Mouse (Mus musculus) layer of hippocampus, adult 2 months (tissue): ENCODE results near the gene Grb2. TPM values are rescaled to one million over a fixed set of nuclear protein-coding genes. Genes with fewer than 3 reads are reported as not detected.

Experiments
- DNase-seq, 2 experiments: peaks; one replicate each; pipeline ENCODE4 v3.0.0; 2022; ENCODE audit warnings: low spot score in 2 of 2
- H3K27ac ChIP-seq: fragments of 200-600 bp; 2 replicates; pipeline ENCODE4 v1.8.1; 2022
- H3K4me3 ChIP-seq: fragments of 200-600 bp; 2 replicates; pipeline ENCODE4 v1.8.1; 2022; ENCODE audit warnings: mild to moderate bottlenecking
- CTCF ChIP-seq: fragments of 200-600 bp; conservative IDR thresholded peaks from 2 replicates; pipeline ENCODE4 v1.8.1; 2022; ENCODE audit warnings: antibody characterized with exemption, mild to moderate bottlenecking, moderate library complexity
- total RNA-seq, 2 experiments: library from RNA; stranded (reverse); gene quantifications; 2 replicates each; pipeline ENCODE4 v1.2.3; 2021

Grb2 gene
- total RNA-seq, 2 experiments from 2014 or later: 182 to 198 TPM

DNA sequence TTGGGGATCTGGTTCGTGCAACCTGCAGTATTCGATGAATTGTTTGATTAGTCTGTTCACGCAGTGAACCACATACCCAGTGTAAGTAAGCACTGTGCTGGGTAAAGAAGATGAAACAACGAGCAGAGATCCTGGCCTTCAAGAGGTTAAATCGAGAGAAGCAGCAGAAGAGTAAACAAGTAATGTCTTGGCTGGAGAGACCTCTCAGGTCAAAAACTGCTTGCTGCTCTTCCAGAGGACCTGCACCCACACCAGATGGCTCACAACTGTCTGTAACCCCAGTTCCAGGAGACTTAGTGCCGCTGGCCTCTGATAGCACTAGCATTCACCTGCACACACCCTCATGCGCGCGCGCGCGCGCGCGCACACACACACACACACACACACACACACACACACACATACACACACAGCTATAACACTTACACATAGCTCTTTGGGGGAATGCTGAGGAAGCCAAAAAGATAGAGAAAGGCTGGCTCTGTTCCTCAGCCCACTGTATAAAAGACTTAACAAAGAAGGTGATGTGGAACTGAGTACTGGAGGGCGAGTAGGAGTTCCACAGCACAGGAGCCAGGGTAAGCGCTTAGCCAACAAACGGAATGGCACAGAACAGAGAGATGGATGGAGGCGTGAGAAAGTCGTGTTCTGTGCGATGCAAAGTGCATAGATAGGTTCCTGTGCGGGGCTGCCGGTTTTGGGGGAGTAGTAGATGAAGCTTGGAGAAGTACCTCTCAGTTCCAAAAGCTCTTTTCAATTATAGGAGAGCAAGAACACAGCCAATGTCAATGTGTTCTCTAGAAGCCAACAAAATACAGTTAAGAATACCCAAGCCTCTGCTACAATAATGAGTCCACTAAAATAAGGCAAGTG, 795 bp upstream of the Grb2 start:
- peak overlapping the region; percentile 93 for H3K4me3 ChIP-seq
- TF ChIP-seq CTCF: no peak
- H3K27ac ChIP-seq: peak overlapping the region; percentile 93
- DNase-seq: no peak

GRCm38 (mm10) chr11:115707313-115708208, 836 bp downstream of the Grb2 start:
- no peak for DNase-seq
- no peak for TF ChIP-seq CTCF
- peak overlapping the region; percentile 93 for H3K4me3 ChIP-seq
- peak overlapping the region; percentile 92 for H3K27ac ChIP-seq

- no peak for TF ChIP-seq CTCF
- Histone ChIP-seq H3K27ac (peak overlapping the region; percentile 92; the same call in 1 of the 2 replicates), H3K4me3 (peak overlapping the region; percentile 93; the same call in 1 of the 2 replicates)
- DNase-seq: no peak
These were observed 1.8 kb downstream of the Grb2 start for GRCm38 (mm10) chr11:115706584-115706983.

DNA sequence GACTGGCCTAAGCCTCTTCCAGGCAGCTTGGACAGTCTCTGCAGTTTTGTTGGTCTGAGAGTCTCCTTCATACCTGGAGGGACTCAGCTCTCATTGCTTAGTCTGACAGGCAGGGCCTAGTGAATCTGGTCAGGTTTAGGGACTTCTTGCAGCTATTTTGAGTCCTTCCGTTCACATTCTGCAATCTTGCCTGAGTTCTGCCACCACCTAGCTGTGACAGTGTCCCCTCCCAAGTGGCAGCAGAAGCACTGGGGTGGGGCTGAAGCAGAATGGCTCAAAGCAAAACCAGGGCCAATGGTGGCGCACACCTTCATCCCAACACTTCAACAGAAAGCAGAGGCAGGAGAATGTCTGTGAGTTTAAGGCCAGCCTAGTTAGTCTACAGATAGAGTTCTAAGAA, 2.8 kb downstream of the Grb2 start:
- H3K4me3 ChIP-seq: no peak overlapping the region
- DNase-seq: no peak
- H3K27ac ChIP-seq: no peak overlapping the region
- TF ChIP-seq CTCF: no peak

DNA sequence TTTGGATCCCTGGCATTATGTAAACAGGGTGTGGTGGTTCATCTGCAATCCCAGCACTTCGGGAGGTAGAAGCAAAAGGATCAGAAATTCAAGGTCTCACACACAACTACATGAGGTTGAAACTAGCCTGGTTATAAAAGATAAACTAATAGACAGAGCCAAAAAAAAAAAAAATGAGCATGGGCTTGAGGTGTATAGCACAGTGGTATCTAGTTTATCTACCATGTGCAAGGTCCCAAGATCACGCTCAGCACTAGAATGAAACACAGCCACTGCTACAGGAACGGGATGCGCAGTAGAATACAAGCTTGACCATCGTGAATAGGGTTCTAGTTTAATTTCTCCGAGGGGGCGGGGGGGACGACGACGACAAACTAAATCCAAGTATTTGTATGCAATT, 3.7 kb downstream of the Grb2 start:
- H3K4me3 ChIP-seq: no peak overlapping the region
- TF ChIP-seq CTCF: no peak
- no peak overlapping the region for H3K27ac ChIP-seq
- no peak for DNase-seq

GRCm38 (mm10) chr11:115703466-115703865, 4.9 kb downstream of the Grb2 start:
- H3K27ac ChIP-seq: no peak overlapping the region

DNA sequence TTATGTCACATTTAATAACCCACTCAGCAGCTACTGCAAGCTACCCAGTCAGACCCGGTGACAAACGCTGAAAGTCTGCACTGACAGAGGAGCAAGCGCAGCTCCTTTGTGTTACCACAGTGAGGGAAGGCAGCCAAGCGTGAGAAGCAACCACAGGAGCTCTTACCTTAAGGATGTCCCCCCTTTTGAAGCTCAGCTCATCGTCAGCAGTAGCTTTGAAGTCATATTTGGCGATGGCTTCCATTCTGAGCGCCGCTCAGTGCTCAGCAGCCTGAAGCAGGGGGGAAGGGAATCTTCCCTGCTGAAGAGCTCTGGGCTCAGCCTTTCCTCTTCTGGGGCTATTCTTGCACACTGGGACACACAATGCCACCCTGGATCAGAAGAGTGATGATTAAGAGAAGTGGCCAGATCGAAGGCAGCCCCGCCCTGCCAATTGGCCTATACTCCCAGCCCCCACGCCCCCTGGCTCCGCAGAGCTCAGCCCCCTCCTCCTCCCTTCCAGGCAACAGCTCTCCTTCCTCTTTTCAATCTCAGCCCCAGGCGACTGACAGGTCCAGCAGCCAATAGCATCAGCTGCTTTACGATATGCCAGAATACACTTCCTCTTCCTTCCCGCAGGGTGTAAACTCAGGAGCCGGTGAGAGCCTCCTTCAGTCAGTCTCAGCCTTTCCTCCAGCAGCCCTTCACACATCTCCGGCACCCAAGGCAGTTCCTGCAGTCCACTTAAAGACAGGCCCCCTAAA, 9.2 kb downstream of the Grb2 start:
- Histone ChIP-seq H3K27ac (peak overlapping the region; percentile 91), H3K4me3 (peak overlapping the region; percentile 74)
- peak; percentile 73 for TF ChIP-seq CTCF
- peak; percentile 87 to 95 for DNase-seq

More at GRCm38 (mm10) chr11:115703466-115703865, 4.9 kb downstream of the Grb2 start:
- H3K4me3 ChIP-seq: no peak overlapping the region
- DNase-seq: no peak
- no peak for TF ChIP-seq CTCF

GRCm38 (mm10) chr11:115697722-115698121, 10.7 kb downstream of the Grb2 start:
- no peak for DNase-seq
- Histone ChIP-seq H3K27ac (peak overlapping the region; percentile 11; the same call in 1 of the 2 replicates), H3K4me3 (peak overlapping the region; percentile 74; the same call in 1 of the 2 replicates)
- no peak for TF ChIP-seq CTCF

DNA sequence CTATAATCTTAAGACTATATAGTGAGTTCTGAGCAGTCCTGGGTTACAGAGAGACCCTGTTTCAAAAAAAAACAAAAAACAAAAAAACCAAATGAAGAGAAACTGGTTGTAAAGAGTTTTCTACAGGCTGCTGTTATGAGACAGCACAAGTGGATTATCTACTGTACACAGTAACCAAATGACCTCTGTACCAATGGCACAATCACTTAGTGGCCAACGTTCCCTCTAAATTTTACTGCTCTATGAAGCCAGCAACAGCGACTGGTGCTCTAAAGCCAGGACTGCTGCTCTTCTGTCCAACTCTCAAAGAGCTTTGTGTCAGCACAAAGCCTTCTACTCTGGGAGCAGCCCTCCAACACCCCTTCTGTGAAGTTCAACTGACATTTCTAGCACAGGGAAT, 11.3 kb downstream of the Grb2 start:
- Histone ChIP-seq H3K27ac (peak overlapping the region; percentile 32; the same call in 1 of the 2 replicates), H3K4me3 (no peak overlapping the region; the same call in 1 of the 2 replicates)
- TF ChIP-seq CTCF: no peak
- DNase-seq: no peak

GRCm38 (mm10) chr11:115696471-115696870, 11.9 kb downstream of the Grb2 start:
- TF ChIP-seq CTCF: no peak
- H3K4me3 ChIP-seq: no peak overlapping the region
- DNase-seq: no peak
- peak overlapping the region; percentile 37; the same call in 1 of the 2 replicates for H3K27ac ChIP-seq

DNA sequence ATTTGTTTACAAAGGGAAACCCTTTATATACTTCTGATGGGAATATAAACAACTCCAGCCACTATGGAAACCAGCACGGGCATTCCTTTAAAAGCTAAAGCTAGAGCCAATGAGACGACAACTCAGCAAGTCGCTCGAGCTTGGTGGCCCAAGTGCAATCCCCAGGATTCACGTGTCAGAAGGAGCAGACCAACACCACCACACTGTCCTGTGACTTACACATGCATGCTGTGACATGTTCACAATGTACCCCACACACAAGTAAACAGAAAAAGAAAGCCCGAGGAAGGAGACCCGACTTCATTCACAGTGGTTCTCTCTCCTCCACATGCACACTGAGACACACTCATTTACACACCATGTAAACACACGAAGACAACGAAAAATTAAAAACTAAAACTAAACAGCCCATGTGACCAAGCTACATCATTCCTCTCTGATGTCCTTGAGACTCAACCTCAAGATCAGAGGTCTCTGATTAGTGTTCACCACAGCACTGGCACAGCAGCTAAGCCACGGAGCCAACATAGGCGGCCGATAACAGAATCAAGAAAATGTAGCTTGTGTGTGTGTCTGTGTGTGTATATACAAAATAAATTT, 14.3 kb downstream of the Grb2 start:
- no peak for DNase-seq
- H3K4me3 ChIP-seq: no peak overlapping the region
- no peak for TF ChIP-seq CTCF
- H3K27ac ChIP-seq: no peak overlapping the region

DNA sequence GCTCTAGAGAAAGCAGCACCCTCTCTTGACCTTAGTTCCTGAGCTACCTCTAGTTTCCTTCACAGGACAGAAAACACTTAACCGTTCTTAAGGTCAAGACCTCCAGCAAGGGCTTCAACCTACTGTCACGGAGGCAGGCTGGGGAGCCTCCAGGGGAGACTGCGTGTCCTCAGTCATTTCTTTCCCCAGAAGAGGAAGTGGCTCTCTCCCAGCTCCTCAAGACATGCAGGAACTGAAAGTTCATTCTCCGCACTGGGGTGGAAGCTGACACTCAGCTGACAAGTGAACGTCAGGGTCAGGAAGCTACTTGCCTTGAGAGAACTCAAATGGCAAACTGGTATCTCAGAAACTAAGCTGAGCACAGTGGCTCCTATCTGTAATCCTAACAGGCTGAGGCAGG, 15.6 kb downstream of the Grb2 start:
- DNase-seq: no peak
- Histone ChIP-seq H3K27ac (peak overlapping the region; percentile 43), H3K4me3 (no peak overlapping the region)
- no peak for TF ChIP-seq CTCF
